Mouse (Mus musculus): ENCODE results near the gene Anks1b. TPM values are rescaled to one million over a fixed set of nuclear protein-coding genes. Genes with fewer than 3 reads are reported as not detected.

Gene Anks1b
- total and polyA plus RNA-seq, 2 experiments from 2014 or later = 105 to 342 TPM

GRCm38 (mm10) chr10:90953821-90954220 is 1080.5 kb downstream of the Anks1b start:
- no peak for TF ChIP-seq CTCF (IDR thresholded peaks at IDR 0.05)
- no peak overlapping the region for H3K4me3 ChIP-seq (ENCODE audit: low read depth, low read length)
- peaks cover 8% of the 10 kb centered on the region for H3K36me3 ChIP-seq (ENCODE audit: insufficient read depth, low read length)
- DNase-seq (ENCODE audit: low spot score) = no peak
- no peak overlapping the region for H3K27ac ChIP-seq (ENCODE audit: low read depth, low read length)
- 0 out of 2 replicates have a peak overlapping the region, but pooled peaks have one; percentile 19 for H3K9ac ChIP-seq (replicated peaks; ENCODE audit: low read length, poor library complexity, severe bottlenecking)
- ATAC-seq (ENCODE audit: low FRiP score) = no peak
- no peaks in the 10 kb centered on the region for H3K9me3 ChIP-seq (ENCODE audit: low read length)
- no peaks in the 10 kb centered on the region for H3K27me3 ChIP-seq (ENCODE audit: insufficient read depth, low read length)
- 81% methylated on average over 6 of the region's 6 CpGs for WGBS
- no peaks in the 10 kb centered on the region for H3K4me1 ChIP-seq (ENCODE audit: insufficient read depth, low read length)
- no peak overlapping the region for H3K4me2 ChIP-seq (ENCODE audit: low read depth, low read length, poor library complexity, severe bottlenecking)

- H3K36me3 ChIP-seq (ENCODE audit: insufficient read depth, low read length) = peaks cover 10% of the 10 kb centered on the region; the same call in 1 of the 2 replicates
- DNase-seq (ENCODE audit: low spot score) (no peak), ATAC-seq (ENCODE audit: low FRiP score) (no peak)
- no peak overlapping the region for H3K4me2 ChIP-seq (ENCODE audit: low read depth, low read length, poor library complexity, severe bottlenecking)
- H3K9me3 ChIP-seq (ENCODE audit: low read length) = no peaks in the 10 kb centered on the region
- H3K4me1 ChIP-seq (ENCODE audit: insufficient read depth, low read length) = no peaks in the 10 kb centered on the region
- H3K27ac ChIP-seq (ENCODE audit: low read depth, low read length) = no peak overlapping the region
- H3K9ac ChIP-seq (replicated peaks; ENCODE audit: low read length, poor library complexity, severe bottlenecking) = no peak overlapping the region
- H3K27me3 ChIP-seq (ENCODE audit: insufficient read depth, low read length) = no peaks in the 10 kb centered on the region
- 81% methylated on average over 7 of the region's 7 CpGs for WGBS
- no peak for TF ChIP-seq CTCF (IDR thresholded peaks at IDR 0.05)
- H3K4me3 ChIP-seq (ENCODE audit: low read depth, low read length) = no peak overlapping the region
These were observed 1087.1 kb downstream of the Anks1b start for GRCm38 (mm10) chr10:90960374-90960773.

DNA sequence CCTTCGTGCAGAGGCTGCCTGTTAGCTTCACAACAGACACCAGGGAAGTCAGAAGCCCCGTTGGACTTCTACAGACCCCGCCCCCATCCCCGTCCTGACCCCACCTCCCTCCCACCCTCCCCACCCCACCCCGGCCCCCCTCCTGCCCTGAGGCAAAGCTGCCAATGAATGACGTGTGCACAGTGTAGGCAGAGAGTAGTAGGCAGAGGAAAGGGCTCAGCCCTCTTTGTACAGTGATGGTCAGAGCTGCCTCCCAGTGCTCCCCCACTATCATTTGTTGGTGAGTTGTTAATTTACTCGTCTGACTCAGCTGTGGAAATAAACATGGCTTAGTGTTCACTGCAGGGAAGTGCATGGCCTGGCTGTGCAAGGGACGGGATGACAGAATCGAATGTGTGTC is 1091.2 kb downstream of the Anks1b start:
- H3K27ac ChIP-seq (ENCODE audit: low read depth, low read length) = no peak overlapping the region
- ATAC-seq (ENCODE audit: low FRiP score) = no peak
- H3K4me3 ChIP-seq (ENCODE audit: low read depth, low read length) = no peak overlapping the region
- H3K36me3 ChIP-seq (ENCODE audit: insufficient read depth, low read length) = peaks cover 22% of the 10 kb centered on the region
- H3K9me3 ChIP-seq (ENCODE audit: low read length) = no peaks in the 10 kb centered on the region
- H3K4me2 ChIP-seq (ENCODE audit: low read depth, low read length, poor library complexity, severe bottlenecking) = no peak overlapping the region
- DNase-seq (ENCODE audit: low spot score) = no peak
- H3K9ac ChIP-seq (replicated peaks; ENCODE audit: low read length, poor library complexity, severe bottlenecking) = no peak overlapping the region
- 34% methylated on average over 9 of the region's 9 CpGs for WGBS
- no peaks in the 10 kb centered on the region for H3K27me3 ChIP-seq (ENCODE audit: insufficient read depth, low read length)
- TF ChIP-seq CTCF (IDR thresholded peaks at IDR 0.05) = no peak
- 0 out of 2 replicates have a peak, but pooled peaks cover 2% of the 10 kb centered on the region for H3K4me1 ChIP-seq (ENCODE audit: insufficient read depth, low read length)

DNA sequence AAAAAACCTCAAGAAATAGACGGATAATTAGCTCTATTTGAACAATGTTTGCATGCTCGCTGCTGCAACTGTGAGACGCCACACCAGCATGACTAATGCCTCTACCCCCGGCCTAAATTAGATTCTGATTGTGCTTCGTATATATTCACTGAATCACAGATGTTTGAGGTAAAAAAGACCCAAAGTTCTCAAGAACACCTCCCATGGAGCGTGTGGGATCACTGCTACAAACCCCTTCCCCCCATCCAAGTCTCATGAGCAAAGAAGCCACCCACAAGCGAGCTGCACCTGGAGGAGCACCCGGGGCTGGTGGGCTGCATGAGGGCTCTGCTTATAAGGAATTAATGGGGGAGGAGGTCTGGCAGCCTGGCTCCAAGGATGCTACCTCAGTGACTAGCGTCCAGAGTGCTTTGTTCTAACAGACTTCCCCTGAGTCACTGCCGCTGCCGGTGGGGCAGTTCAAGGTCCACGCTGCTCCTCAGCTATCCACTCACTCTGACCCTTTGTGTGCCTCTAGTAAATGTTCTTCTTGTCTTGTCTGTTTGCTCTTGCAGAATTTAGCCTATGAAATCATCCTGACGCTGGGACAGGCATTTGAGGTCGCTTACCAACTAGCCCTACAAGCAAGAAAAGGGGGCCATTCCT is 1092.5 kb downstream of the Anks1b start:
- H3K4me3 ChIP-seq (ENCODE audit: low read depth, low read length) = no peak overlapping the region
- H3K9me3 ChIP-seq (ENCODE audit: low read length) = no peaks in the 10 kb centered on the region
- no peaks in the 10 kb centered on the region for H3K27me3 ChIP-seq (ENCODE audit: insufficient read depth, low read length)
- H3K27ac ChIP-seq (ENCODE audit: low read depth, low read length) = no peak overlapping the region
- 55% methylated on average over 14 of the region's 14 CpGs for WGBS
- TF ChIP-seq CTCF (IDR thresholded peaks at IDR 0.05) = no peak
- no peak overlapping the region for H3K4me2 ChIP-seq (ENCODE audit: low read depth, low read length, poor library complexity, severe bottlenecking)
- ATAC-seq (ENCODE audit: low FRiP score) (no peak), DNase-seq (ENCODE audit: low spot score) (no peak)
- 0 out of 2 replicates have a peak, but pooled peaks cover 5% of the 10 kb centered on the region for H3K4me1 ChIP-seq (ENCODE audit: insufficient read depth, low read length)
- H3K36me3 ChIP-seq (ENCODE audit: insufficient read depth, low read length) = peaks cover 22% of the 10 kb centered on the region
- no peak overlapping the region for H3K9ac ChIP-seq (replicated peaks; ENCODE audit: low read length, poor library complexity, severe bottlenecking)

DNA sequence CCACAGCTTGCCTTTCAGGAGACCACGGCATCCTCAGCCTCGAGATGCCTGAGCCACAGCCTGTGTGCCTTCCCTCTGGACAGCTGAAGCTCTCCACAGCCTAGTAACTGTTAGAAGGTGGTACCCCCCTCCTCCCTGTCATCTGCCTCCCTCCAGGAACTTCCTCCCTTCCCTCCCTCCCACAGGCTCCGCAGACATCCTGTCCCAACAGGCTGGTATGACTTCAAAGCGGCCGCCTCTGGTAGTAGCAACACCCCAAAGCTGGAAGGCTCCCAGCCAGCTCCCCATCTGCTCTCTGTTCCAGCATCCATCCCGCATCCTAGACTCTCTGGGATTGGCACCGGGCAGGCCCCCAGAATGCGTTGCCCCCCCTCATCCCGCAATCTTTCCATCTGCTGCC is 1093.5 kb downstream of the Anks1b start:
- Histone ChIP-seq H3K27me3 (ENCODE audit: insufficient read depth, low read length) (no peaks in the 10 kb centered on the region), H3K9me3 (ENCODE audit: low read length) (no peaks in the 10 kb centered on the region), H3K4me3 (ENCODE audit: low read depth, low read length) (no peak overlapping the region), H3K27ac (ENCODE audit: low read depth, low read length) (no peak overlapping the region), H3K9ac (replicated peaks; ENCODE audit: low read length, poor library complexity, severe bottlenecking) (no peak overlapping the region), H3K36me3 (ENCODE audit: insufficient read depth, low read length) (peaks cover 22% of the 10 kb centered on the region), H3K4me2 (ENCODE audit: low read depth, low read length, poor library complexity, severe bottlenecking) (no peak overlapping the region), H3K4me1 (ENCODE audit: insufficient read depth, low read length) (0 out of 2 replicates have a peak, but pooled peaks cover 5% of the 10 kb centered on the region)
- DNase-seq (ENCODE audit: low spot score) (peak; percentile 47), ATAC-seq (ENCODE audit: low FRiP score) (no peak)
- TF ChIP-seq CTCF (IDR thresholded peaks at IDR 0.05) = no peak
- 28% methylated on average over 9 of the region's 9 CpGs for WGBS

GRCm38 (mm10) chr10:90968247-90968646 is 1094.9 kb downstream of the Anks1b start:
- peaks cover 22% of the 10 kb centered on the region for H3K36me3 ChIP-seq (ENCODE audit: insufficient read depth, low read length)
- no peak overlapping the region for H3K4me3 ChIP-seq (ENCODE audit: low read depth, low read length)
- WGBS = 86% methylated on average over 10 of the region's 10 CpGs
- no peaks in the 10 kb centered on the region for H3K9me3 ChIP-seq (ENCODE audit: low read length)
- ATAC-seq (ENCODE audit: low FRiP score) (no peak), DNase-seq (ENCODE audit: low spot score) (no peak)
- H3K27ac ChIP-seq (ENCODE audit: low read depth, low read length) = no peak overlapping the region
- no peak for TF ChIP-seq CTCF (IDR thresholded peaks at IDR 0.05)
- no peak overlapping the region for H3K4me2 ChIP-seq (ENCODE audit: low read depth, low read length, poor library complexity, severe bottlenecking)
- no peak overlapping the region for H3K9ac ChIP-seq (replicated peaks; ENCODE audit: low read length, poor library complexity, severe bottlenecking)
- 0 out of 2 replicates have a peak, but pooled peaks cover 5% of the 10 kb centered on the region for H3K4me1 ChIP-seq (ENCODE audit: insufficient read depth, low read length)
- no peaks in the 10 kb centered on the region for H3K27me3 ChIP-seq (ENCODE audit: insufficient read depth, low read length)

Measured in midbrain, postnatal 0 days (tissue).